Mouse (Mus musculus) urinary bladder, postnatal 25 days (tissue): ENCODE results near the gene Sprr2a2.
"Not testable (repeated sequence)": the region's sequence is repeated elsewhere in the genome, so short reads cannot be mapped to it uniquely, and the experiment has no call there.

Experiments used
- DNase-seq: peaks from one replicate; pipeline ENCODE4 v3.0.0; 2022; ENCODE audit warnings: low spot score

Sprr2a2 gene

GRCm38 (mm10) chr3:92215569-92215968, at the start of gene Sprr2a2, which contains the start of gene Sprr2a1:
Gene Sprr2a2 (plus strand): TSS chr3:92215920.
Gene Sprr2a1 (plus strand): TSS chr3:92215799.
- not testable (repeated sequence) for DNase-seq

GRCm38 (mm10) chr3:92169847-92170246, 45.9 kb upstream of the Sprr2a2 start:
- no peak for DNase-seq

DNA sequence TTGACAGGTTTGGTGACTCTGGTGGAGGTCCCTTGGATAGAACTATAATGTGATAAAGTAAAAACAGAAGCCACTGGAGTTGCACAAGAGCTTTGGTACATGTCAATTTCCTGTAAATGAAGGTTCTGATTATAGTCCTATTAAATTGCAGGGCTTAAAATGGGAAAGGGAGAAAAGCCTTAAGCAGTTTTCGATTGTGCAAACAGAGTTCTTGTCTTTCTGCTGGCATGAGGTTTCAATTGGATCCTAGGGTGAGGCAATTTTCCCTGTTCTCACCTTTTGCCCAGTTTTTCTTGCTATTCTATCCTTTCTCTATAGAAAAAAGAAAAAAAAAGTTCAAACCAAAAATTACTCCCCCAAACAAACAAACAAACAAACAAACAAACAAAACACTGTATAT, 38.8 kb upstream of the Sprr2a2 start:
- DNase-seq: no peak

DNA sequence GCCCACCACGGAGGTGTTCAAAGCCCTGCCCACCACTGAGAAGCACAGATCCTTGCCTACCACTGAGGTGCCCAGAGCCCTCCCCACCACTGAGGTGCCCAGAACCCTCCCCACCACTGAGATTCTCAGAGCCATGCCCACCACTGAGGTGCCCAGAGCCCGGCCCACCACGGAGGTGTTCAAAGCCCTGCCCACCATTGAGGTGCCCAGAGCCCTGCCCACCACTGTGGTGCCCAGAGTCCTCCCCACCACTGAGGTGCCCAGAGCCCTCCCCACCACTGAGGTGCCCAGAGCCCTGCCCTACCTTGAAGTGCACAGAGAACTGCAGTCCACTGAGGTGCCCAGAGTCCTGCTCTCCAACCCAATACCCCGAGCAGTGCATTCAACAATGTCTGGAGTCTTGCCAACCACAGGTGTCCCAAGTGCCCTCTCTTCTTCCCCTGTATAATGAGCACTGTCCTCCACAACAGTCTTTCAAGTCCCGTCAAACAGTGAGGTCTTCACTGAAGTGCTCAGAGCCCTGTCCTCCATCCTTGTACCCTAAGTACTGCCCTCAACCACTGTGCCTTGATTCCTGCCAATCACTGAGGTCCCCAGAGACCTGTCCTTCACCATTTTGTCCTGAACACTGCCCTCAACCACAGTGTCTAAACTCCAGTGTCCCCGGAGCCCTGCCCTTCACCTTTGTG, 20.1 kb upstream of the Sprr2a2 start:
- no peak for DNase-seq

DNA sequence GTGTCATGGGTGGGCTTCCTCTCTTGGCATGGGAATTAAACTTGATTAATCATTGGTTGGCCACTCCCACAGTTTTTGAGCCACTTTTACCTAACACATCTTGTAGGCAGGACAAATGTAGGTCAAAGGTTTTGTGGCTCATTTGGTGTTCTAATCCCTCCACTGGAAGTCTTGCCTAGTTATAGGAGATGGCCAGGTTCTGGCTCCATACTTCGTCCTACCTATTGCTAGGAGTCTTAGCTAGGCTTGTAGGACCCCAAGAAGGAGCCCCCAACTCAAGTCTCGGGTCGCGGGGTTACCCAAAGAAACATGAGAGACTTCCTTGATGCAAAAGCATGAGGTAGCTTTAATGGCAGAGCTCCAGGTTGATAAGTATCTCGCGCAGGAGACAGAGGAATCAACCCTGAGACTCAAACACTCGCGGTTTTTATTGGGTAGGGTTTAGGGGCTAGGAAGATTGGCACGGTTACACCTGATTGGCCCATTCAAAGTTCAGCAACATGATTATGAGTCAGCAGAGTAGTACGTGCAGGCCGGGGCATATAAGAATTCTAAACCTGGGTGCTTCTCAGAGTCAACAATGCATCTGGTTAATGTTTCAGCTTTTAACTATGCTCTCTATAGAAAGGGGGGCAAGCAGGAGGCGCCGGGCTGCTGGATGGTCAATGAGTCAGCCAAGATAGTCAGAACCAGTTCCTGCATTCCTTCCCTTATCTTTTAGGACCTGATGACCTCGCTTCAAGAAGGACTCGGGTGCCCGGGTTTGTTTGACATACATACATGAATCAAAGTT, 4.4 kb upstream of the Sprr2a2 start:
- DNase-seq: not testable (repeated sequence)

DNA sequence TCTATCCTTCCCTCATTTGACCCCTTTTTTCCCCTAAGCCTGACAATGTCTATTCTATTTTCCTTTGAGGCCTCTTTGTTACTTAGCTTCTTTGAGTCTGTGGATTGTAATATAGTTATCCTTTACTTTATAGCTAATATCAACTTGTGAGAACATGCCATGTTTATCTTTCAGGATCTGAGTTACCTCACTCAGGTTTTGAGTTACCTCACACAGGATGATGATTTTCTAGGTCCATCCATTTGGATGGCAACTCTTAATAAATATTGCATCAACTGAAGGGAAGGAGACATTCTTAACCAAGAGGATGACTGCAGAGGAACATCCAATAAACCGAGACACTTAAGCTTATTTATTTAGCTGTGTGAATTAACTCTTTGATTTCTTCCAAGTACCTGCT, 3.7 kb upstream of the Sprr2a2 start:
- DNase-seq: not testable (repeated sequence)

- DNase-seq: not testable (repeated sequence)
These were observed 2.1 kb upstream of the Sprr2a2 start for GRCm38 (mm10) chr3:92213651-92214050.

- DNase-seq: not testable (repeated sequence)
These were observed 3.3 kb downstream of the Sprr2a2 start for GRCm38 (mm10) chr3:92219031-92219430.

DNA sequence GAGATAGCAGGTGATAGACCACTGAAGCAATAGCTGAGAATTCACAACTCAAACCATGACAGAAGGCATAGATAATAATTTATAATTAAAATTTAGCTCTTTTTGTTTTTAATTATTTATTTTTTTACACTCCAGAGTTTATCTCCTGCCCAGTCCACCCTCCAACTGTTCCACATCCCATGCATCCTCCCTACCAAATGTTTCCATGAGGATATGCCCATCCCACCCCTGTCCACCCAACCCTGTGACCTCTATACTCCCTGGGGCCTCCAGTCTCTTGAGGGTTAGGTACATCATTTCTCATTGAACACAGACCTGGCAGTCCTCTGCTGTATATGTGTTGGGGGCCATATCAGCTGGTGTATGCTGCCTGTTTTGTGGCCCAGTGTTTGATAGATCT, 8.0 kb downstream of the Sprr2a2 start:
- DNase-seq: not testable (repeated sequence)

GRCm38 (mm10) chr3:92227410-92227809, 11.7 kb downstream of the Sprr2a2 start:
- DNase-seq: not testable (repeated sequence)

DNA sequence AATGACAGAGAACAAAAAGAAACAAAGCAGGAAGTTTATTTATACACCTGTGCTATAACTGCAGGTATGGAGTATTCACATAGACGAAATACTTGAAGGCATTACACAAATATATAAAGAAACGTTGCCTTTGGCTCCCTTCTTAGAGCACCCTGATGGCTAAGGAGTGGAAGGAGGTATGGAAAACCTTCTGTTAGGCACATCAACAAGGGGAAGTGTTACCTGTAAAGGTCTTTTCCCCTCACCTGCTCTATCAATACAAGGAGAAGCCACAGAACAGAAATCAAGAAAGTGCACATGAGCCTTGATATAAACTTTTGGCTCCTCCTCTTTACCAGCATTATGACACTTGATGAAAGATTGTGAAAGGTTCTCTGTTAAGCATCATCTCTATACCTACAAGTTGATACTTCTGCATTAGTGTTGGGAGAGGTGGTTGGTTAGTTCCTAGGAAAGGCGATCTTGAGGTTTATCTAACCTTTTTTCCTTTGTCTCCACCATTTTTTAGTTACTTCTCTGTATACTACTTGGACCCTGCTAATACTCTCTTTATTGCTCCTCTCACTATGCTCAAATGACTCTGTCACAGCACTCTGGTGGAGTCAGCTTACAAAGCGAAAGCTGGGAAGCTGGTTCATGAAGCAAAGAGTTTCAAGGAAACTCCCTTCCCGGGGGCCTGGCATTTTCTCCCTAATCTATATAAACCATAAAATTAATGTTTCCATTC, 20.9 kb downstream of the Sprr2a2 start:
- DNase-seq: not testable (repeated sequence)

DNA sequence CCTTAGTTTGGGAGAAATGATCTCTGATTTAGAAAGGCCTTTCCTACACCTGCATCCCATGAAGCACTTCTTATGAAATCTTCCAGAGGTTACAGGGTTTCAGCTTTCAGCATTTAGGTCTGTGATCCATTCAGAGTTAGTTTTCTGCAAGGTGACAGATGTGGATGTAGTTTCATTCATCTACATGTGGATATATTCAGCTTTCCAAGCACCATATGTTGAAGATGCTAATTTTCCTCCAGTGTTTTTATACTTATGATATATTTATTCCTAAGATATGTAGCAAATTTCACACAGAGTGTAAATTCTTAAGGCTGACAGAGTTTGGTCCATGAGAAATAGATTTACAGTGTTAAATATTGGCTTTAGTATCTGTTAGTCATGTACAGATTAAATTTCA, 23.0 kb downstream of the Sprr2a2 start:
- DNase-seq: not testable (repeated sequence)

DNA sequence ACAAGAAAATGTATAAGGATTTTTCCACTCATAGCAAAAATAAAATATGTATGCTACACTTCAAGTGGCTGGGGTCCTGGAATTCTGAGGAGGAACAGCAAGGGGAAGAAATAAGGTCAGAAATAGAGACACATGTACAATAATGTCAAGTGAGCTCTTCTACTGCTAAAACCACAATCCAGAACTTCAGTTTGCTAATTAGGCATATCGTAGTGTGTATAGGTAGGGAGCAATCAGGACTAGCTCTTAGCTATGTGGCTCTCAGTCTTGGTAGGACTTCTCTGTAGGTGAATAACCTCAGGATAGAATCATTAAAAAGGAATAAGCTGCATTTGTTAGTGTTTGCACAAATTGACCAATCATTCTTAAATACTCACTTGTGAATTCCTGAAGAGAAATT, 23.5 kb downstream of the Sprr2a2 start:
- not testable (repeated sequence) for DNase-seq

GRCm38 (mm10) chr3:92244833-92245232, 29.1 kb downstream of the Sprr2a2 start:
- not testable (repeated sequence) for DNase-seq

- not testable (repeated sequence) for DNase-seq
These were observed 30.5 kb downstream of the Sprr2a2 start for GRCm38 (mm10) chr3:92246245-92246644.

DNA sequence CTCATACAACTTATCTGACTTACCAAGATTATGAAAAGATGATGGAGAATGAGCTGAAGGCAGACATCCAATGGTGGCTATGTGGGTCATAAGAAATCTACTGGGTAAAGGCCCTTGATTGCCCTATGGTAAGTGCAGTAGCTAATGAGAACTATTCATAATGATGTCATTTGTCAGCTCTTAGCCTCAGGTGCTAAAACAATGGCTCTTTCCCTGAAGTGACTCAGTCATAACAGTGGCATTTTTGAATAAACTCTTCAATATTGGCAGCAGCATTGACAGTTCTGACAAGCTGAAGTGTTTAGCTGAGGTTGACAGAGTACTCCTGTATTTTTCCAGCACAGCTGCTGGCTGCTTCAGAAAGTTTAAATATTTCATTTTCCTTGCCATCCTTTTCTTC, 32.8 kb downstream of the Sprr2a2 start:
- not testable (repeated sequence) for DNase-seq

DNA sequence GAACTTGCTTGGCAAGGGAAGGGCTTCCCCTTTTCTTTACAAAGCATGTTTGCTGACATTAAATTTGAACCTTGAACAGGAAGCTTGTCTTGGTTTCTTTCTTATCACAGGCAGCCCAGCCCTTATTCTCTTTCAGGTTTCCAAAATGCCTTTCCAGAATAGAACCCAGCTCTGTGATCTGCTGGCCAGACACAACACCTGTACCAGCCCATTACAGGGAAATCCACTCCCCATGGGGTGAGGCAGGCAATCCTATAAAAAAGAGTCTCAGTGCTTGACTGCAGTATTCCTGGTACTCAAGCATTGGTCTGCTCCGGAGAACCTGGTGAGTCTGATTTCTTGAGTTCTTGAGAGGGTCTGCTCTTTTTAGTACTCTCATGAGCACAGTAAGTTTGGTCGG, 34.7 kb downstream of the Sprr2a2 start:
- DNase-seq: not testable (repeated sequence)

DNA sequence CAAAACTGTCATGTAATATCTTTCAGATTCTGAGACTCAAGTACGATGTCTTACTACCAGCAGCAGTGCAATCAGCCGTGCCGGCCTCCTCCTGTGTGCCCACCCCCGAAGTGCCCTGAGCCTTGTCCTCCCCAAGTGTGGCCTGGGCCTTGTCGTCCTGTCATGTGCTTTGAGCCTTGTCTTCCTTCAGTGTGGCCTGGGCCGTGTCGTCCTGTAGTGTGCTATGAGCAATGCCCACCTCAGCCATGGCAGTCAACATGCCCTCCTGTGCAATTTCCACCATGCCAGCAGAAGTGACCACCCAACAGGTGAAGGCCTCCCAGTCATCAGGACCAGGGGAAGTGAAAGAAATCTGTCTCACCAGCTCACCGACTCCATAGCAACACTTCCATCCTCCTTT, 38.1 kb downstream of the Sprr2a2 start:
- DNase-seq: not testable (repeated sequence)

DNA sequence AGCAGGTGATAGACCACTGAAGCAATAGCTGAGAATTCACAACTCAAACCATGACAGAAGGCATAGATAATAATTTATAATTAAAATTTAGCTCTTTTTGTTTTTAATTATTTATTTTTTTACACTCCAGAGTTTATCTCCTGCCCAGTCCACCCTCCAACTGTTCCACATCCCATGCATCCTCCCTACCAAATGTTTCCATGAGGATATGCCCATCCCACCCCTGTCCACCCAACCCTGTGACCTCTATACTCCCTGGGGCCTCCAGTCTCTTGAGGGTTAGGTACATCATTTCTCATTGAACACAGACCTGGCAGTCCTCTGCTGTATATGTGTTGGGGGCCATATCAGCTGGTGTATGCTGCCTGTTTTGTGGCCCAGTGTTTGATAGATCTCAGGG, 42.8 kb downstream of the Sprr2a2 start:
- DNase-seq: not testable (repeated sequence)

- DNase-seq: not testable (repeated sequence)
These were observed 47.7 kb downstream of the Sprr2a2 start for GRCm38 (mm10) chr3:92263462-92263861.

- DNase-seq: not testable (repeated sequence)
These were observed 55.8 kb downstream of the Sprr2a2 start for GRCm38 (mm10) chr3:92271414-92271985.

- DNase-seq: not testable (repeated sequence)
These were observed 57.8 kb downstream of the Sprr2a2 start for GRCm38 (mm10) chr3:92273504-92273903.
